Mouse (Mus musculus) kidney, postnatal 10 days (tissue): ENCODE data around the gene Hsp90ab1.

Experiments used
- DNase-seq: peaks from one replicate; pipeline ENCODE4 v3.0.0; 2021; ENCODE audit warnings: mixed read lengths

Gene Hsp90ab1

GRCm38 (mm10) chr17:45578843-45579242 is 5.8 kb upstream of the Hsp90ab1 start:
- DNase-seq: no peak

DNA sequence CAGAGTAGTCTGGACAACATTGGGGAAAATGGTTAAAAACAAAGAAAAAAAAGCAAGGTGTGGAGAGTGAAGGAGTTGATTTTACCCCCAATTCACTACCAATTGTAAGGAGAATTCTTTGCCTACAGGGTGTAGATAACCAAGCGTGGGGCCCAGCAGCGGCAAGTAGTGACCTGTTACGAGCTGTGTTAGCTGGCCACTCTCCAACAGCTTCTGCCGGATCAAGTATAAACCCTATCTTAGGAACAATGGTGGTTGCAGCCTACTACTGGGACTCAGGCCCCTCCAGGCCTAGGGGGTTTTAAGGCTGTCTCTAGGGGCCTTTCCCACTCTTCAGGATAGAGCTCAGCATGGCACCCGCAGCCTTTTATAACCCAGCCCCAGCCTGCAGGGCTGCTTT is 5.2 kb upstream of the Hsp90ab1 start:
- no peak for DNase-seq

- DNase-seq: no peak
Measured at GRCm38 (mm10) chr17:45575123-45575897, 2.2 kb upstream of the Hsp90ab1 start.

- peak; percentile 76 for DNase-seq
Measured at GRCm38 (mm10) chr17:45574129-45574761, 1.2 kb upstream of the Hsp90ab1 start.

- peak; percentile 99 for DNase-seq
Measured at GRCm38 (mm10) chr17:45573780-45574123, 681 bp upstream of the Hsp90ab1 start.

GRCm38 (mm10) chr17:45572103-45573086 is 676 bp downstream of the Hsp90ab1 start:
- DNase-seq: peak; percentile 92

DNA sequence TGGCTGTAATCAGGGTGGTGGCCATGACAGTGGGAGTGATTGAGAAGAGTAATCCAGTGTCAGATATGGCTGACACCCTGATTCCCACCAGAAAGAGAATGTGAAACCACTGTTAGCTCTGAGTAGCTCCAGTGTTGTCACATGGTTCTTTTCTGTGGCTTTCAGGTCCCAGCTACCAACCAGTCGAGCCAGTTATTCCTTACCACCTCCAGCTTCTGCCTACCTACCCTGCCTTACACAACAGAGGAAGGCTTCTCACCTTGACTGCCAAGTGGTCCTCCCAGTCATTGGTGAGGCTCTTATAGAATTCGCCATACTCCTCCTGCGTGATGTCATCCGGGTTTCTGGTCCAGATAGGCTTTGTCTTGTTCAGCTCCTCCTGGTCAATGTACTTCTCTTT is 3.1 kb downstream of the Hsp90ab1 start:
- no peak for DNase-seq

DNA sequence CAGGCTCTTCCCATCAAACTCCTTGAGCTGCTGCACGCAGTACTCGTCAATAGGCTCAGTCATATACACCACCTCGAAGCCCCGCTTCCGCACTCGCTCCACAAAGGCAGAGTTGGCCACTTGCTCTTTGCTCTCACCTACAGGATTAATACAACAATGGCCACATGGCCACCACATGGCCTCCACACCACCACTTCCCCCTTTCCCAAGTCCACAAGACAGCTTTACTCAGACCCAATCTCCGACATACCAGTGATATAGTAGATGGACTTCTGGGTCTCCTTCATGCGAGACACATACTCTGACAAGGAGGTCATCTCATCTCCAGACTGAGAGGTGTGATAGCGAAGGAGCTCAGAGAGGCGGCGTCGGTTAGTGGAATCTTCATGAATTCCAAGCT is 4.1 kb downstream of the Hsp90ab1 start:
- no peak for DNase-seq

DNA sequence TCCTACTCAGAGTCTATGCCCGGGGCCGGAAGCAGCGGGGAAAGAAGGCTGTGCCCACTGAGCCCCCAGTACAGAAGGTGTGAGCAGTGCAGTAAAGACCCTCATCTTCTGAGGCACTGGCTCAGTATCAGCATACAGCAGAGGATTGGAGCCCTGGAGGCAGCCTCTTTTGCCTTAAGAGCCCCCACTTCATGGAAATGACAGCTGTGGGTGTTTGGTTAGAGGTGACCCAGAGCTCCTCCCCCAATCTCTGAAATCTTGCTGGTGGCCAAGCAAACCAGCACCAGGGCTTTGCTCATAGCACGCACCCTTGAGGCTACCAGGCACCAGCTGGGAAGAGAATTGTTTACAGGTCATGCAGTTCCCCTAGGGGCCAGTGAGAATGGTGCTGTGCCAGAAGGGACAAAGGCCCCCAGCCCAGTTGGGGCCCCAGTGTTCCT is 5.9 kb downstream of the Hsp90ab1 start:
- DNase-seq: no peak

DNA sequence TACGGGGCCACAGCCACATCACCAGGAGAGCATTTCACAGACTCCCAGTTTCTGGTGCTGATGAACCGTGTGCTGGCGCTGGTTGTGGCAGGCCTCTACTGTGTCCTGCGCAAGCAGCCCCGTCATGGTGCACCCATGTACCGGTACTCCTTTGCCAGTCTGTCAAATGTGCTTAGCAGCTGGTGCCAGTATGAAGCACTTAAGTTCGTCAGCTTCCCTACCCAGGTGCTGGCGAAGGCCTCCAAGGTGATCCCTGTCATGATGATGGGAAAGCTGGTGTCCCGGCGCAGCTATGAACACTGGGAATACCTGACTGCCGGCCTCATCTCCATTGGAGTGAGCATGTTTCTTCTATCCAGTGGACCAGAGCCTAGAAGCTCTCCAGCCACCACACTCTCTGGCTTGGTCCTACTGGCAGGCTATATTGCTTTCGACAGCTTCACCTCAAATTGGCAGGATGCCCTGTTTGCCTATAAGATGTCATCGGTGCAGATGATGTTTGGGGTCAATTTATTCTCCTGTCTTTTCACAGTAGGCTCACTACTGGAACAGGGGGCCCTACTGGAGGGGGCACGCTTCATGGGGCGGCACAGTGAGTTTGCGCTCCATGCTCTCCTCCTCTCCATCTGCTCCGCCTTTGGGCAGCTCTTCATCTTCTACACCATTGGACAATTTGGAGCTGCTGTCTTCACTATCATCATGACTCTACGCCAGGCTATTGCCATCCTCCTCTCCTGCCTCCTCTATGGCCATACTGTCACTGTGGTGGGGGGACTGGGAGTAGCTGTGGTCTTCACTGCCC is 6.5 kb downstream of the Hsp90ab1 start:
- DNase-seq: no peak

DNA sequence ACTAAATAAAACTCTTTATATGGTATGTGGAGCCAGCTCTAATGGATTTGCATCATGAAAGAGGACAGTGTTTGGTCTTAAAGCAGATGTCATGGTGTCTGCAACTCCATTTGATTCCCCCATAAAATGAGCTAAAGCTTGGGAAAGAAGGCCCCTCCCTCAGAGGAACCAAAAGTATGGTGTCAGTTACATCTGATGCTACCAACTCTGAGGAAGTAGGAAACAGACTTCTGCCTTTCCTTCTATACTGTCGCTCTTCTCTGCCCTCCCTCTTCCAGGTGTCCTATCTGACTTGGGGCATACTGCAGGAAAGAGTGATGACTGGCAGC is 7.1 kb downstream of the Hsp90ab1 start:
- no peak for DNase-seq

GRCm38 (mm10) chr17:45565103-45565502 is 8.0 kb downstream of the Hsp90ab1 start:
- no peak for DNase-seq

GRCm38 (mm10) chr17:45564531-45565084 is 8.5 kb downstream of the Hsp90ab1 start:
- DNase-seq: peak; percentile 49

DNA sequence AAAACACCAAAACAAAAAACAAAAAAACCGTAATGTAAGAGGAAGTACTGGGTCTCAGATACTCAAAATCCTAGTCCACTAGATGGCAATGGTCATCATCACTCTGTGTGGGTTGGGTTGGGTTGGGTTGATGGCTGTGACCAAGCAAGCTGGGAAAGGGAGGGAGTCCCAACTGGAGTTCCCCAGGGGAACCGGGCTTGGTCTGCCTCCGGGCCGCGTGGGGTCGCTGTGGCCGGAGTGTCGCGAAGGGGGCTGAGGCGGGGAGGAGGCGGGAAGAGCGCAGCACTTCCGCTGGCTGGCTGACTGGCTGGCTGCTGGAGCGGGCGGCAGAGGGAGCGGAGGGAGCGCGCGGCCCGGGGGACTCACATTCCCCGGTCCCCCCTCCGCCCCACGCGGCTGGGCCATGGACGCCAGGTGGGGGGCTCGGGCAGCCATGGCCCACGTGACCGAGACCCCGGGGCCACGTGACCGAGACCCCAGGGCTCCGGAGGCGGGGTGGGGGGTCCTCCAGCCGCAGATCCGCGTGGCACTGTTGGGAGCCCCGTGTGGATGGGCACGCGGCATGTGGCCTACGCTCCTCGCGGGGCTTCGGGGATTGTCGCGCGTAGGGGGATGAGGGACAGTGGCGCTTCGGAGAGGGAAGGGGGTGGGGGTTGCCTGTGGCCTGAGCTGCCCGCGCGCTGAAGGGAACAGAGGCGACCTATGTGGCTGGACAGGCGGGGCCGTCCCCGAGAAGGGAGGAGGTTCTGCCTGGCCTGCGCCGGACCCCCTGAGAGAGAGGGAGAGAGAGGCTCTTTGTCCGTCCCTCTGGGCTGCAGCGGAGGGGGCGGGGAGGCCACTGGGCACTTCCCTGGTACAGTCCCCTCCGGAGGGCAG is 9.2 kb downstream of the Hsp90ab1 start, which contains the start of gene Slc35b2:
TSS of gene Slc35b2 (plus strand) at position 220 of the 876 bp plus-strand sequence.
- peak; percentile 96 for DNase-seq

DNA sequence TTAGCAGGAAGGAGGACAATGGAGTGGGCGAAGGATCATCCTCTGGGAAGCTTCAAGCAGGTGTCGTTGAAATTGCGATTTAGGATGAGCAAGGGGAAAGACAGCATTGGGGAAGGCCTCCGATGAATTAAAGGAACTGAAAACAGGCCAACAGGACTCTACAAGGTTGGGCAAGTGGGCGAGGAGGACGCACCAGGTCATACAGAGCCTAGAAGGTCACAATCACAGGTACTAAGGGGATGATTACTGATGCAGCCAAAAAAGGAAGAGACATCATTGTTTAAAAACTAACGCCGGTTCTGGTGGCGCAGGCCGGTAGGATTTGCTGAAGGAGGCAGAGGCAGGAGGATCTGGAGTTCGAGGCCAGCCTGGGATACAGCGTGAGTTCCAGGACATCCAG is 9.9 kb downstream of the Hsp90ab1 start:
- no peak for DNase-seq

GRCm38 (mm10) chr17:45559732-45560525 is 13.1 kb downstream of the Hsp90ab1 start:
- no peak for DNase-seq

GRCm38 (mm10) chr17:45557998-45558862 is 14.8 kb downstream of the Hsp90ab1 start:
- no peak for DNase-seq

DNA sequence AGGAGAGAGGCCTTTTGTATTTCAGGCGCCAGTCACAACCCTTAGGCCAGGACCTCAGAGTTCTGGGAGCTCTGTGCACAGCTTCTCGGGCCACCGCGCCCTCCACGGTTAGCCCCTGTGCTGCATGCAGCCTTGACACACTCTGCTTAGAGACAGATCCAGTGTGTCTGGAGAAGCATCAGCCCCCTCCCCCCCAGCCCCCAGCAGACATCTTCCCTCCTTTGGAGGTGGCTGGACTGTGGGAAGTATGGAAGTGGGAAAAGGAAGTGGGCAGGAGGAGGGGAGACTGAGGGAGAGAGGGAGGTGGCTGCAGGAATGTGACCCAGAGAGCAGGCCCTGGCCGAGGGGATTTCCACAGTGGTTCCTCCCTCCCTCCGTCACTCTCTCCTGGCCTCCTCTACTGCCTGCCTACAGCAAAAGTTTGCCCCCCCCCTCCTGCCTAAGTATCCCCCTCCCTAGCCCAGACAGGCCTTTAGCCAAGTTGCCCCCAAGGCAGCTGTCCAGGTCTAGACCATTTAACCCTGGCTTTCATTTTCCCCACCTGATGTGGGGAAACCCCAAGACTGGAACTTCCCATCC is 15.7 kb downstream of the Hsp90ab1 start:
- DNase-seq: no peak
